Comparison of ENCODE assay signal across 9 mouse cellular contexts in genomic region chr10:87649091-87649490, GRCm38 (mm10).
A peak's percentile ranks its signal among the peaks of the same experiment; 100 is the strongest.
DNase-seq lines count a peak whose midpoint lies in the region; ATAC-seq and TF ChIP-seq lines count a peak whose summit lies in the region.
"Had no signal": no experiment of that assay in that cellular context is flagged by ENCODE, and none has a peak within 500 bp of the region (broad histone marks: within the 10 kb centered on the region; RNA-seq: fewer than 3 reads in every experiment).

No protein-coding gene starts in this region.

- no peaks in the 10 kb centered on the region for H3K9me3 ChIP-seq in midbrain, postnatal 0 days (ENCODE audit: low read length)
- H3K9me3 ChIP-seq in midbrain, embryonic 13.5 days: no peaks in the 10 kb centered on the region
- H3K9me3 ChIP-seq: limb, embryonic 13.5 days had no signal

- peak; percentile 75 for TF ChIP-seq CTCF in heart, adult 2 months (IDR thresholded peaks at IDR 0.05)
- peak; percentile 74 for TF ChIP-seq CTCF in midbrain, postnatal 0 days (IDR thresholded peaks at IDR 0.05)
- TF ChIP-seq CTCF in brain, embryonic 14.5 days (IDR thresholded peaks at IDR 0.05; ENCODE audit: borderline replicate concordance, extremely low read depth, insufficient read depth, insufficient read length): peak; percentile 64; the same call in 1 of the 2 replicates

- H3K4me1 ChIP-seq in heart, adult 2 months (ENCODE audit: control insufficient read depth, insufficient read depth, low read length): no peaks in the 10 kb centered on the region
- H3K4me1 ChIP-seq in midbrain, postnatal 0 days (ENCODE audit: insufficient read depth, low read length): no peaks in the 10 kb centered on the region
- H3K4me1 ChIP-seq in midbrain, embryonic 13.5 days (replicated peaks): no peaks in the 10 kb centered on the region; the same call in 1 of the 2 replicates

- no peaks in the 10 kb centered on the region for H3K79me2 ChIP-seq in heart, adult 2 months (replicated peaks; ENCODE audit: control insufficient read depth, insufficient read depth, low read length)

- no peak overlapping the region for H3K4me2 ChIP-seq in midbrain, postnatal 0 days (ENCODE audit: low read depth, low read length, poor library complexity, severe bottlenecking)
- no peak overlapping the region for H3K4me2 ChIP-seq in midbrain, embryonic 13.5 days (replicated peaks)
- H3K4me2 ChIP-seq: limb, embryonic 13.5 days had no signal

- no peak for TF ChIP-seq EP300 in heart, adult 2 months (IDR thresholded peaks at IDR 0.05; ENCODE audit: insufficient read depth, low read depth, low read length)

- intact Hi-C loops in heart, adult 2 months (cut with DNase I): loop anchor here (2.0 kb wide), 3 partner anchors 322 to 678 kb away; no protein-coding TSS in a partner anchor

- ATAC-seq in midbrain, postnatal 0 days (ENCODE audit: low FRiP score): no peak
- ATAC-seq in midbrain, embryonic 13.5 days: no peak

- 10% methylated on average over 1 of the region's 1 CpGs for whole genome bisulfite sequencing in heart, adult 2 months
- WGBS in midbrain, postnatal 0 days: 15% methylated on average over 1 of the region's 1 CpGs
- 23% methylated on average over 1 of the region's 1 CpGs for WGBS in midbrain, embryonic 13.5 days

- no peaks in the 10 kb centered on the region; the same call in 1 of the 2 replicates for H3K27me3 ChIP-seq in heart, adult 2 months (ENCODE audit: control insufficient read depth, insufficient read depth, low read length)
- H3K27me3 ChIP-seq in midbrain, postnatal 0 days (ENCODE audit: insufficient read depth, low read length): no peaks in the 10 kb centered on the region
- H3K27me3 ChIP-seq in midbrain, embryonic 13.5 days: no peaks in the 10 kb centered on the region

- no peak overlapping the region for H3K27ac ChIP-seq in heart, adult 2 months
- no peak overlapping the region for H3K27ac ChIP-seq in midbrain, postnatal 0 days (ENCODE audit: low read depth, low read length)
- H3K27ac ChIP-seq in midbrain, embryonic 13.5 days: no peak overlapping the region
- H3K27ac ChIP-seq: limb, embryonic 13.5 days had no signal

- no peak overlapping the region for H3K9ac ChIP-seq in heart, adult 2 months (ENCODE audit: low read depth, low read length)
- no peak overlapping the region for H3K9ac ChIP-seq in midbrain, postnatal 0 days (replicated peaks; ENCODE audit: low read length, poor library complexity, severe bottlenecking)
- H3K9ac ChIP-seq in midbrain, embryonic 13.5 days (replicated peaks): no peak overlapping the region
- H3K9ac ChIP-seq: limb, embryonic 13.5 days had no signal

- H3K4me3 ChIP-seq in heart, adult 2 months: no peak overlapping the region
- H3K4me3 ChIP-seq in midbrain, postnatal 0 days (ENCODE audit: low read depth, low read length): no peak overlapping the region
- no peak overlapping the region for H3K4me3 ChIP-seq in midbrain, embryonic 13.5 days (replicated peaks)
- H3K4me3 ChIP-seq: limb, embryonic 13.5 days had no signal

- no peaks in the 10 kb centered on the region for H3K36me3 ChIP-seq in heart, adult 2 months (ENCODE audit: control insufficient read depth, insufficient read depth, low read length)
- H3K36me3 ChIP-seq in midbrain, postnatal 0 days (ENCODE audit: insufficient read depth, low read length): no peaks in the 10 kb centered on the region
- H3K36me3 ChIP-seq in midbrain, embryonic 13.5 days: no peaks in the 10 kb centered on the region
- H3K36me3 ChIP-seq: limb, embryonic 13.5 days had no signal

- peak in 1 of 2 experiments; percentile 30 for DNase-seq in heart, adult 2 months
- no peak for DNase-seq in heart, adult 11 months
- peak; percentile 47 for DNase-seq in midbrain, postnatal 0 days (ENCODE audit: low spot score)
- DNase-seq in brain, embryonic 14.5 days (ENCODE audit: low read depth): peak; percentile 71
- DNase-seq in layer of hippocampus, adult 8-10 months (ENCODE audit: low spot score in 2 of 2): peak; percentile 17 to 48
- peak; percentile 13 for DNase-seq in right cerebral cortex, postnatal 4 days
- no peak for DNase-seq in spleen, adult 18-20 months

- no peak for TF ChIP-seq POLR2A in heart, adult 2 months (IDR thresholded peaks at IDR 0.05; ENCODE audit: insufficient read depth, low read depth, low read length)
- no peak for TF ChIP-seq POLR2A in brain, embryonic 14.5 days (IDR thresholded peaks at IDR 0.05; ENCODE audit: borderline replicate concordance, extremely low read depth, insufficient read depth, insufficient read length, poor library complexity, severe bottlenecking)

Comparison
In these comparisons a context has a peak if more than half of its experiments do, and no peak if none do; other contexts are left out.
1. DNase-seq: peak in midbrain, postnatal 0 days (single experiment), brain, embryonic 14.5 days (single experiment), layer of hippocampus, adult 8-10 months (2 of 2) and right cerebral cortex, postnatal 4 days (single experiment); none in heart, adult 11 months (single experiment) and spleen, adult 18-20 months (0 of 2).
2. Peak in every context shown above with its lines, with median percentiles within 50 percentile points of each other: CTCF ChIP-seq.